Mouse (Mus musculus) liver, adult 2 months (tissue): Measurements from ENCODE around the gene Acacb. TPM values are rescaled to one million over a fixed set of nuclear protein-coding genes. Genes with fewer than 3 reads are reported as not detected.

Experiments
- DNase-seq: peaks from one replicate; pipeline ENCODE4 v3.0.0-alpha.2; 2011; ENCODE audit warnings: low read depth, low spot score; ENCODE audit errors: extremely low read depth
- H3K27ac ChIP-seq: fragments of 200-500 bp; replicated peaks from 2 replicates; pipeline ENCODE4 v1.5.1; 2012; ENCODE audit warnings: low read depth, mild to moderate bottlenecking, control low read depth, inconsistent platforms, low read length; ENCODE audit not compliant: insufficient read depth
- H3K27me3 ChIP-seq: fragments of 200-500 bp; 2 replicates; pipeline ENCODE4 v1.6.1; 2012; ENCODE audit warnings: mild to moderate bottlenecking, moderate library complexity, low read length, inconsistent platforms; ENCODE audit not compliant: control insufficient read depth, insufficient read depth
- H3K36me3 ChIP-seq: fragments of 200-500 bp; 2 replicates; pipeline ENCODE4 v1.6.1; 2012; ENCODE audit warnings: low read length, inconsistent platforms; ENCODE audit not compliant: control insufficient read depth, insufficient read depth
- H3K4me1 ChIP-seq: fragments of 200-500 bp; 2 replicates; pipeline ENCODE4 v1.6.1; 2011; ENCODE audit warnings: low read length; ENCODE audit not compliant: control insufficient read depth, insufficient read depth
- H3K4me3 ChIP-seq: fragments of 200-500 bp; 2 replicates; pipeline ENCODE4 v1.5.1; 2011; ENCODE audit warnings: low read depth, mild to moderate bottlenecking, control low read depth, low read length, moderate library complexity; ENCODE audit not compliant: insufficient read depth
- H3K79me2 ChIP-seq: fragments of 200-500 bp; 2 replicates; pipeline ENCODE4 v1.6.1; 2012; ENCODE audit warnings: inconsistent platforms, mild to moderate bottlenecking, low read length, moderate library complexity; ENCODE audit not compliant: control insufficient read depth, insufficient read depth
- H3K9ac ChIP-seq: fragments of 200-500 bp; 2 replicates; pipeline ENCODE4 v1.6.1; 2012; ENCODE audit warnings: low read depth, mild to moderate bottlenecking, control low read depth, inconsistent platforms, low read length
- CTCF ChIP-seq: fragments of 200-500 bp; IDR thresholded peaks from 2 replicates; pipeline ENCODE4 v1.5.1; 2011; ENCODE audit warnings: low read depth, low read length, control low read depth
- POLR2A ChIP-seq: fragments of 200-500 bp; IDR thresholded peaks from 2 replicates; pipeline ENCODE4 v1.6.1; 2011; ENCODE audit warnings: low read length, control low read depth; ENCODE audit not compliant: insufficient read depth; ENCODE audit errors: extremely low read depth
- WGBS: fragments of 180-500 bp; shearing (Covaris S2); methylation state at CpG from one replicate; pipeline ENCODE4 v1.1.7; 2018; 5-methylcytosine and 5-hydroxymethylcytosine counted together
- polyA plus RNA-seq: library from polyadenylated mRNA; depleted of rRNA; stranded (reverse); fragments of >200 nt; gene quantifications from 2 replicates; pipeline ENCODE4 v1.2.3, GENCODE M21; 2012
- total RNA-seq: library from RNA; depleted of rRNA; stranded (reverse); fragments of >200 nt; gene quantifications from 2 replicates; pipeline ENCODE4 v1.2.3, GENCODE M21; 2014

Gene Acacb
- total and polyA plus RNA-seq, 2 experiments = 39.4 to 45.8 TPM

DNA sequence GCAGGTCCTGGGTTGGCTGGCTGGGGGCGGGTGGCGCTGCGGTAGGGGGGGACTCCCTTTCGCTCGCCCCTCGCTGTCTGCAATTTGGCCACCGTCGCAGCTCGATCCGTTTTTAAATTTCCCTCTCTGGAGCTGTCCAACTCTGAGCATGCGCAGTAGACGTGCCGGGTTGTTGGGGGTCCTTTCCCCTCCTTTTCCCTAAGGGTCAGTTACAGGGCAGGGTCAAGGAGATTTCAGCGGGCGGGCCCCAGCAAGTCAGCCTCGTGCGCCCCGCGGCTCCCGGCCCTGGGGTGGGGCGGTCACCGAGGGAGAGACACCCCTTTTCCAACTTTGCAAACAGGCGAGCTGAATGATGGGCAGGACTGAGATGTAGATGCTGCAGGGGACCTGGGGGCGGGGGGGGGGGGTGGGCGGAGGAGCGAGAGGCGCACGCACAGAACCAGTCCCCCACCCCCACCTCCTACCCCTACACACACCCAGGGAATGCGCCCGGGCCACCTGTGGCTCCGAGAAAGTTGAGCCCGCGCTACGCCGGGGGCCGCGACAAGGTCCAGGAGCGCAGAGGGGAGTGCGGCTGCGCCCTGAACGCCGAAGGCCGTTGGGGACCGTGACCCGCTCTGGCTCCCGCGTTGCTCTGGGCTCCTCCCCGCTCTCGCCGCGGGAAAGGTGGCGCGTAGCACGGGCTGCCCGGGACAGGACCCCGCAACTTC is 127.5 kb downstream of the Acacb start, which contains the start of gene Foxn4:
TSS of gene Foxn4 (minus strand) at position 115 of the 710 bp plus-strand sequence.
- no peaks in the 10 kb centered on the region for H3K36me3 ChIP-seq
- peaks cover 33% of the 10 kb centered on the region for H3K27me3 ChIP-seq
- no peak for DNase-seq
- H3K27ac ChIP-seq = no peak within 1 kb of the TSS
- H3K4me1 ChIP-seq = no peaks in the 10 kb centered on the region
- H3K9ac ChIP-seq = no peak within 1 kb of the TSS
- H3K79me2 ChIP-seq = no peaks in the 10 kb centered on the region
- TF ChIP-seq CTCF (no peak), POLR2A (no peak)
- no peak within 1 kb of the TSS for H3K4me3 ChIP-seq
- 3% methylated on average over 56 of the region's 56 CpGs for WGBS

DNA sequence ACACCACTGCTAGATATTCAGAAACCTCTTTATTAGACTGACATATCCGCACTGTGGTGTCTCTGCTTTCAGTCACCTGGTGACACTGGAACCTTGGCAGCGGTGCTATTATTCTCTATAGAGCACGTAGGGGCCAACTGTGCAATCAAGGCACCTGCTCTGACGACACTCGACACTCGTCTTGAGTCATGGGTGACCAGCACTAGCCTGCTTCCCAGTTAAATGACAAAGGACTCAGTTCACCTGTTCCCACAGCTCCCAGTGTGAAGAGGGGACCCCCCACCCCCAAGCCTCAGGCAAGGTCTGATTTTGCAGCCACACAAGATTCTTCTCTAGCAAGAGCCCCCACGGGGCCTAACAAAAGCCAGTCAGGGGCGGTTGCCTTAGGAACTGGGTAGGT is 129.0 kb downstream of the Acacb start:
- 39% methylated on average over 8 of the region's 8 CpGs for WGBS
- Histone ChIP-seq H3K36me3 (no peaks in the 10 kb centered on the region), H3K27ac (no peak overlapping the region), H3K4me1 (no peaks in the 10 kb centered on the region), H3K4me3 (no peak overlapping the region), H3K79me2 (no peaks in the 10 kb centered on the region), H3K9ac (no peak overlapping the region), H3K27me3 (peaks cover 30% of the 10 kb centered on the region)
- TF ChIP-seq CTCF (no peak), POLR2A (no peak)
- no peak for DNase-seq

DNA sequence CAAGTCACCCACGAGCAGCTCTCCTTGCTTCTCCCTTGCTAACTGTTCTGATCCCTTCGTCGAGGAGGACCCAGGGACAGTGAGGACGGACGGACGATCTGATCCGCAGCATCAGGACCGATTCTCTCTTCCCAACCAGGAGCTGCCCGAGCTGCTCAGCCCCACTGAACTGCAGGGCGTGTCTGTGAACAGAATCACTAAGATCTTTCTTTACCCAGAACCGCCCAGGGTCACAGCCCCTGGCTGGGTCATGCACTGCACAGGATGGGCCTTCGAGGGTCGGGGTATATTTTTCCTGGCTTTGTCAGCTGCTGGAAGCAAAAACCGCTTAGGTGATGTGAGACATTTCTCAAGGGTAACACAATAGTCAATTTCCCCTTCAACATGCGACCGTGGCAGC is 129.7 kb downstream of the Acacb start:
- no peak for TF ChIP-seq CTCF
- TF ChIP-seq POLR2A = no peak
- no peak for DNase-seq
- Histone ChIP-seq H3K79me2 (no peaks in the 10 kb centered on the region), H3K27ac (no peak overlapping the region), H3K4me3 (no peak overlapping the region), H3K4me1 (no peaks in the 10 kb centered on the region), H3K9ac (no peak overlapping the region), H3K36me3 (no peaks in the 10 kb centered on the region), H3K27me3 (peaks cover 30% of the 10 kb centered on the region)
- 51% methylated on average over 16 of the region's 16 CpGs for WGBS

DNA sequence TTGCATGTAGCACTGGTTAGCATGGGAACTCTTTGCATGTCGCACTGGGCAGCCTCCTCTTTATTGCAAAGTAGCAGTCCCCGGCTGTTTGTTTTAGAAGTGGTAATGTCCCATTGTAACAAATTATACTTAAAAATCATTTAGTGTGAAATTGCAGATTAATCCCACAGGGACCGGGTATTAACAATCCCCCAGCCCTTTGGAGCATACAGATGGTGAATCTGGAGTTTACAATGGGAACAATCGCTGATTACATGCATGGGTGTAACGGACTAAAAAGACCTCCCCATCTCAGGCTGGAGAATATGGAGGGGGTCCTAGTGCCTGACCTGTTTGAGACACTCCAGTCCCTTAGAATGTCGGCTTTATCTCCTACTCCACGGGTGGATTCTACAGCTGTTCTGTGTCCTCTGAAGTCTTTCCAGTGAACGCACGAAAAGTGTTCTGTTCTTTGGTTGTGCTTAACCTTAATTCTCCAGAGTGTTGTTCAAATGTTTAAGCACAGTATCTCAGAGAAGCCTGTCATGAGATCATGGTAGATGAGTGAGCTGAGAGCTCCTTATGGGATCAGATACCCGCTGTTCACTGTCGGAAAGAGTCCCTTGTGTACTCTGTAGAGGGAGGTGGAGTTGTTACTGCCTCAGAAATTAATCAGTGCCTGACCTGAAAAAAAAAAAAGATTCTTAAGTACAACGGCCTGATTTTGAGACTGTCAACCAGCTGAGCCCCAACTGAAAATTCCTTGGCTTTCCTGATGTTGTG is 133.2 kb downstream of the Acacb start:
- no peak for DNase-seq
- no peak for TF ChIP-seq POLR2A
- no peak for TF ChIP-seq CTCF
- H3K4me1 ChIP-seq = no peaks in the 10 kb centered on the region
- H3K27me3 ChIP-seq = peaks cover 10% of the 10 kb centered on the region
- no peak overlapping the region for H3K9ac ChIP-seq
- H3K27ac ChIP-seq = no peak overlapping the region
- 65% methylated on average over 12 of the region's 12 CpGs for WGBS
- H3K79me2 ChIP-seq = no peaks in the 10 kb centered on the region
- no peaks in the 10 kb centered on the region for H3K36me3 ChIP-seq
- H3K4me3 ChIP-seq = no peak overlapping the region

DNA sequence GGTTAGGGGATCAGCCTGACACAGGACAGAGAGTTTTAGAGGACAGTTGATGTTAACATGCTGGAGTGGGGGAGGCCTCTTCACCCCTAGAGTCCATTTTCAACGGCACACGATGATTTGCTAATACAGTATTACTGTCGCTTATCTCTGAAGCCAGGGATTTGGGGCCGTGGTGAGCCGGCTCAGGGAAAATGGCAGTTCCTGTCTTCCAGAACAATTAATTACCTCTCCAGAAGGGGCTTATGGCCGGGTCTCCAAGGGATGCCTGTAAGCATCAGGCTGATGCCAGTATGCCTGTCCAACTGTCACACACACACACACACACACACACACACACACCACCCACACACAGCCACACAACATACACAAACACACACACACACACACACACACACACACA is 136.0 kb downstream of the Acacb start:
- Histone ChIP-seq H3K36me3 (no peaks in the 10 kb centered on the region), H3K9ac (no peak overlapping the region), H3K4me1 (no peaks in the 10 kb centered on the region), H3K27me3 (no peaks in the 10 kb centered on the region), H3K27ac (no peak overlapping the region), H3K4me3 (no peak overlapping the region), H3K79me2 (no peaks in the 10 kb centered on the region)
- WGBS = 57% methylated on average over 6 of the region's 6 CpGs
- no peak for DNase-seq
- TF ChIP-seq CTCF (no peak), POLR2A (no peak)
